Mouse (Mus musculus): ENCODE measurements around the gene Smoc2.

DNA sequence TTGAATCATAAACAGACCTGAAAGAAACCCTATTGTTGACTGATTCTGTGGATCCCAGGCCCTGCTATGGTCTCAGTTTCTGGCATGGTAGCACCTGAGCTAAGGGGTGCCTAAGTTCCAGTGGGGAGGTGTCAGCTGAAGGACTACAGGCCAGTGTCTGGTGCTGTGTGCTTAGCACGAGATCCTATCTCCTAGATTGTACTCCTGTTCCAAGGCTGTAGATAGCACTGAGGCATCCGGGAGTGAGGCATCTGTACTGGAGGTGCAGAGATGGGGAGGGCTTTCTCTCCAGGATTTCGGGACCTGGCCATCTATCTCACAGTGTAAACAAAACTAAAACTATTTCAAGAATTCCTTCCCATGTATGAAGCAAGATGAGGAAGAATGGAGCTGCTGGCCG, 38.1 kb downstream of the Smoc2 start:
- TF ChIP-seq CTCF (IDR thresholded peaks at IDR 0.05; ENCODE audit: low read depth) (no peak), EP300 (IDR thresholded peaks at IDR 0.05; ENCODE audit: low read depth) (no peak)
